Mouse (Mus musculus) right cerebral cortex, postnatal 25 days (tissue): ENCODE data around the gene Zfp526.

ENCODE experiments used
- DNase-seq: peaks from one replicate; pipeline ENCODE4 v3.0.0; 2022

The Zfp526 gene

GRCm38 (mm10) chr7:25210482-25210881 is 10.7 kb upstream of the Zfp526 start:
- no peak for DNase-seq

GRCm38 (mm10) chr7:25213099-25213498 is 8.1 kb upstream of the Zfp526 start:
- DNase-seq: no peak

GRCm38 (mm10) chr7:25214172-25214571 is 7.1 kb upstream of the Zfp526 start:
- no peak for DNase-seq

GRCm38 (mm10) chr7:25217653-25218395 is 3.4 kb upstream of the Zfp526 start:
- no peak for DNase-seq

GRCm38 (mm10) chr7:25218705-25219415 is 2.4 kb upstream of the Zfp526 start:
- peak; percentile 44 for DNase-seq

- DNase-seq: no peak
These were observed 1.8 kb upstream of the Zfp526 start for GRCm38 (mm10) chr7:25219416-25219750.

- DNase-seq: peak; percentile 94
These were observed 1.3 kb upstream of the Zfp526 start for GRCm38 (mm10) chr7:25219756-25220456.

- no peak for DNase-seq
These were observed 646 bp upstream of the Zfp526 start, which contains the start of gene Dedd2 for GRCm38 (mm10) chr7:25220457-25221101. Gene Dedd2 (minus strand): TSS chr7:25220615.

- DNase-seq: no peak
These were observed 1.2 kb downstream of the Zfp526 start for GRCm38 (mm10) chr7:25222275-25222967.

GRCm38 (mm10) chr7:25227523-25228300 is 6.5 kb downstream of the Zfp526 start:
- no peak for DNase-seq

- no peak for DNase-seq
These were observed 9.6 kb downstream of the Zfp526 start for GRCm38 (mm10) chr7:25230690-25231285.

- no peak for DNase-seq
These were observed 10.9 kb downstream of the Zfp526 start for GRCm38 (mm10) chr7:25232101-25232648.

GRCm38 (mm10) chr7:25233061-25233460 is 11.8 kb downstream of the Zfp526 start:
- DNase-seq: no peak

GRCm38 (mm10) chr7:25235526-25235925 is 14.3 kb downstream of the Zfp526 start:
- no peak for DNase-seq

- peak; percentile 99 for DNase-seq
These were observed 16.2 kb downstream of the Zfp526 start, which contains the start of gene Gsk3a for GRCm38 (mm10) chr7:25237249-25238014. Gene Gsk3a (minus strand): TSS chr7:25237851.

GRCm38 (mm10) chr7:25238015-25238706 is 16.9 kb downstream of the Zfp526 start:
- DNase-seq: peak; percentile 94

- DNase-seq: peak; percentile 87
These were observed 17.8 kb downstream of the Zfp526 start for GRCm38 (mm10) chr7:25238829-25239623.

GRCm38 (mm10) chr7:25240631-25241030 is 19.4 kb downstream of the Zfp526 start:
- DNase-seq: no peak

- peak; percentile 79 for DNase-seq
These were observed 19.8 kb downstream of the Zfp526 start for GRCm38 (mm10) chr7:25241062-25241461.
